Mouse (Mus musculus): Measurements from ENCODE around the gene Padi6. TPM values are rescaled to one million over a fixed set of nuclear protein-coding genes. Genes with fewer than 3 reads are reported as not detected.

Padi6 gene
- not detected for total RNA-seq (2021)

DNA sequence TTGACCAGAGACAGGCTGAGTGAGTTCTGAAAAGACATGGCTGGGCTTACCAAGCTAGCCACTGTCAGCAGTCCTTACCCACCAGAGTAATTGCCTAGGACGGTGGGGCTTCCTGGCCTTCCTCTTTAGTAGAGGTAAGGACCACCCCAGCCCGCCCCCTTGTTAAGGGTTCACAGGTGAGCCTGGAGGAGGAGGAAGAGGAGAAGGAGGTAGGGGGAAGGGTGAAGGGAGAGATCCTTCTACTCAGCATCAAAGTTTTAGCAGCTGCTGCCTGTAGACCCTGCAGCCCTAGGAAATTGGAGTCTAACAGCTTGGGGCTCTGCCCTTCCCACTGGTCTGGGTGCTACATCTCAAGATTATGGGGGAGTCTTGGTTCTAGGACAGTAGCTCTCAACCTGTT, at the start of gene Padi6:
Padi6 (minus strand) TSS at position 101 of the 400 bp plus-strand sequence.
- no peak for DNase-seq

DNA sequence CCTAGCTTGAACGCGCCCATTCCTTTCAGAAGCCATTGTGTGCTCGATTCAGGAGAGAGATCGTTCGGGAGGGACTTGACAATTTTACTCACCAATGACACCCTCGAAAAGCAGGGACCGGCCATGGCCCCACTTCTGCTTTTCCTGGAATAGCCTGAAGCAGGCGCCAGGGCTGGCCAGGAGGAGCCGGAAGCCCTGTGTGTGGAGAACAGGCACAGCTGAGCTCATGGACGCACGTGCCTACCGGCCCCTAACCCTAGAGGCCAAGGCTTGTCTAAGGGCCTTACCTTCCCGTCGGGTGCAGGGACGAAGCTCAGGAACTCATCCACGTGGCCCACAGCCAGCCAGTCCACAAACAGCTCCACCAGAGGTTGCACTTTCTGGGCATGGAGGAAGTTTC, 48.6 kb upstream of the Padi6 start:
- DNase-seq, result no peak

DNA sequence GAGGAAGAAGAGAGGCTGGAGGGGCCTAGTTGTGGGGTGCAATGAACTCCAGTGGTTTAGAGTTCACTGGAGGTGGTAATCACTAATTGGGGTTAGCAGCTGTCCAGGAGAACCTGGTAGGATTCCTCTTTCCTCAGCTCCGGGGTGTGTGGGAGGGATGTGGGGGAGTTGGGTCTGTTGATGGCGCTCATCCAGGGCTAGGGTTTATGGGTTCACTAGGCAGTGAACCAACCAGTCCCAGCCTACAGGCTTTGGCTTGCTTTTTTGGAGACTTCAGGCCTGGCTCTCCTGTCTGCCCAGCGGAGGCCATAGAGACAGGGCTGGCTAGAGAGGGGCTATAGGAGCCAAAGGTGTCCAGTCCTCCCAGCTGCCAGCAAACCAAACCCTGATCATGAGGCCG, 47.5 kb upstream of the Padi6 start:
- no peak for DNase-seq

DNA sequence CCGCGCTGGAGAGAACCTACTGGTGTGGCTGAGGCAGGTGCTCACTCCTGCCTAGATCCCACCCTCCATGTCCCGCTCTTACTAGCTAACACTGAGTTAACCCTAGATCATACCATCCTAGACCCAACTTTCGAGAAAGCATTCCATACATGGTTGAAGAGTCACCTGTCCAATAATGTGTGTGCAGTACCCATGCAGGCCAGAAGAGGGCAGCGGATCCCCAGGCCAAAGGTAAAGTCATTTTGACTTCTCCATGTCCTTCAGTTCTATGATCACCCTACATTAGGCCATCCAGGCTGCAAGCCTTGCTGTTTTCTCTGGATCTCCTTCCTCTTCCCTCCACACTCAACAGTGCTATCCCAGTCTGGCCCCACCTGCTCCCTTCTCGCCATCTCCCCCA, 46.5 kb upstream of the Padi6 start:
- DNase-seq, result peak; percentile 86

DNA sequence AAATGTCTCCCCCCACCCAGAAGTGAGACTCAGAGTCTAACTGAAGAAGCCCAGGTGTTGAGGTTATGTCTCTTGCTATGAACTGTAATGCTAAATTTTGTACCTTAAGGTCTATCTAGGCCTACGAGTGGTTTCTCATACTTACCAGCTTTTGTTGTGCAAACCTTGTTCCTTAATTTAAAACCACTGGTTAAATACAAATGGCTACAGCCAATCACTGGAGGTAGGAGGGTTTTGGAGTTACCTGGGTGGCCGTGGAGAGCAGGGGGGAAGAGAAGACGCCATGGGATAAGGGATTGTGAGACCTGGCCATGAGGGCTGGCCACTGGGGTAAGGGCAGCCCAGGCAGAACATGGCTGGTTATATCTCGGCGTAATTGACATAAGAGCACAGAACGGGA, 45.8 kb upstream of the Padi6 start:
- DNase-seq, result no peak

DNA sequence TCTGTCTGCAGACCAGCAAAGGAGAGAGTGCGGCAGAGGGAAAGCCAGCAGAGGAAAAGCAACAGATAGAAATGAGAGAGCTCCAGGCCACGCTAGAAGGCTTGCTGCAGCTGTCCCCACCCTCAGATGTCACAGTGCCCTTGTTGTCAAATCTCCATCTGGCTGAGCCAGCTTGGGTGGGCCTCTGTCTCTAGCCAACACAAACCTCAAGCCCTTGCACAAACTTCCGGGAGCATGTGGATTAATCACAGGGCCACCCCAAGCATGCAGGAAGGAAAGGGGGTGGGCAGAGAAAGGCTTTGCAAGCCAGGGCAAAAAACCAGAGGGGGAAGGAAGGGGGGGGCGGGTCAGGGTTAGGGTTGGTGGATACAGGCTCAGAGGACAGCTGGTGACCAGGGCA, 45.0 kb upstream of the Padi6 start:
- peak; percentile 43 for DNase-seq

DNA sequence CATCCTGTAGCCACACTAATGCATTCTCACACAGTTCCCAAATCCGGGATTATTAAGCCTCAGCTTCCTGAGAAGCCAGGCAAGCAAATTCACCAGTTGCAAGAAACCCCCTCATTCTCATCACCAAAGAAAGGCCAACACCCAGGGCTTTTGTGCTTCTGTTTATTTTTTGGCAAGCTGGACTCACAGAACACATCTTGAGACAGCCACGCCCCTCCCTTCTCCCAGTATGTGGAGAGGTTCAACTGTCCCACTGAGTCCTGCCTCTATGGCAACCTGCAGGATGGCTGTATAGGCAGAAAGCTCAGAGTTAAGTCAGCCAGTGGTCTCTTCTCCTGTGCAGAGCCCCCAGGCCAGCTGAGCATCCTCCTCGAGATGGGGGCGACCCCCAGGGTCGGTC, 42.8 kb upstream of the Padi6 start:
- no peak for DNase-seq

DNA sequence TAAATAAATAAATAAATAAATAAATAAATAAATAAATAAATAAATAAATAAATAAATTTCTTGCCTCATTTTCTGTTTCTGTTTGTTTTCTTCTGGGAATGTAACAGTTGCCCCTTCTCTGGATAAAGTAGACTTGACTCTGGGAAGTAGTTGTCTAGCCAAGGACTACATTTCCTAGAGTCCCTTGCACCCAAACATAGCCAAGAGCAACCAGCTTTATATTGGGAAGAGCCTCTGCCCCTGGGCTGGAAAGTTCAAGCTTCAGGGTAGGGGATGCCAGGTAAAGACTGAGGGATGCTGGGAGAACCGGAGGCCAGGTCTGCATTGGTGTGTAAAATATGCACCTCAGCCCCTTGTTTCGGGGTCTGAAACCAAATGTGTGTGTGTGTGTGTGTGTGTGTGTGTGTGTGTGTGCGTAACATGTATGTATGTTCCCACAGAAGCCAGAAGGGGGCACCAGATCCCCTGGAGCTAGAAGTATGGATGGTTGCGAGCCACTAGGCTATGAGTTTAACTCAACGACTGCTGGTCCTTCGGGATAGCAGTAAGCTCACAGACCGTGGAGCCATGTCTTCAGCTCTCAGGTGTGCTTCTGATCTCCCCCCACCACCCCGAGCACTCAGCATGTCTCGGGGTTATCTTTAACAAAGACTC, 42.0 kb upstream of the Padi6 start:
- no peak for DNase-seq

DNA sequence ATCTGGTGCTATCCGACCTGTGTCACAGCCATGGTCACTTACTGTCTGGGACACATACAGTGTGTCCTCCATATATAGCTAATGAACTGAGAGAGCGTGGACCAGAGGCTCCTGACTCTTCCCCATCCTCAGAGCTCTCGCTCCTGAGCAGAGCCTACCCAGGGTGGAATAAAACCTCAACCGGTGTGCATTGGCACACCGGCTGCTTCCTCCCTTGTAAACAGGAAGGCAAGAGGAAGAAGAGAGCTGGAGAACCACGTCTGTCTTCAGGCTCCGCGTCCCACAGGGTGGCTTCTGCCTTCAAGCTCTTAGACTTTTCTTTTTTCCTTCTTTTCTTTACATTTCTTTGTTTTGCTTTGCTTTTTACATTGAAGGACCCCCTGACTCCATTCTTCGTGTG, 40.4 kb upstream of the Padi6 start:
- DNase-seq, result no peak

DNA sequence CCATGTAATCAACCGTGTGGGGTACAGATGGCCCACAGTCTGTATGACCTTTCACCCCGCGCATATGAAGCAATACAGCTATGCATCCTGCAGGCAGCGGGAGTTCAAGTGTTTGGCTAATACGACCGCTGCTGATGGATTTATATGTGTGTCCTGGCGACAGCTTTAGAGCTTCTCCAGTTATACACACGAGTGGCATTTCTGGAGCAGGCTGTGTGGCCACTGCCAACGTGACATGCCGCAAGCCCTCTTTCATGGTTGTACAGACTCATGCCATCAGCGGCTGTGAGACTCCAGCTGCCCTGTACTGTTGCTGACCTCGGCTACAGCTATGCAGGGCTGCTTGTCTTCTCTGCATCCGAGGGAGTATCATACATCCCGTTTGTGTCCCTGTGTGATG, 38.1 kb upstream of the Padi6 start:
- DNase-seq, result no peak

DNA sequence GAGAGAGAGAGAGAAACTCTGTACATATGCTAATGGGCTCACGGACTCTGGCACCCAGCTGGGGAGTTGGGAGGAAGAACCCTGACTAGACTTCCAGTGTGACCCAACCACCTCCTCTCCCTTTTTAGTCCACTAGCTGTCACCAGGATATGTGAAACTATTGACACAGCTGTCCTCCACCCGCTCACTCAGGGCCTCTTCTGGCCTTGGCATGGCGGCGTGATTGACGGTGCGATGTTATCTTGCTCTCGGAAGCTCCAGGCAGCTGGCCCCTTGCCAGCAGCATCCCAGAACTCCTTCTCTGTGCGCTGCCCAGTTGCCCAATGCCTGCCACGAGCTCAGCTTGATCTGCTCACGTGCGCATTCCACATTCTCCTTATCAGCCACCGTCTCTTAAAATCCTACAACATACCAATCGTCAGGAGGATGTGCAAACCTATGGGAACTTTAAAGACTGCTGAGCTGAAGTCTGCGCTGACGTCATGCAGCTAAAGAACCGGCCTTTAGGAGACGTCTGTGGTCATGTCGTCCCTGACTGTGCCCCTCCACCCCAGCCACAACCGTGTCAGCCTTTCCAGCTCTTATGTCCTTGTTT, 37.5 kb upstream of the Padi6 start:
- DNase-seq, result peak; percentile 53

DNA sequence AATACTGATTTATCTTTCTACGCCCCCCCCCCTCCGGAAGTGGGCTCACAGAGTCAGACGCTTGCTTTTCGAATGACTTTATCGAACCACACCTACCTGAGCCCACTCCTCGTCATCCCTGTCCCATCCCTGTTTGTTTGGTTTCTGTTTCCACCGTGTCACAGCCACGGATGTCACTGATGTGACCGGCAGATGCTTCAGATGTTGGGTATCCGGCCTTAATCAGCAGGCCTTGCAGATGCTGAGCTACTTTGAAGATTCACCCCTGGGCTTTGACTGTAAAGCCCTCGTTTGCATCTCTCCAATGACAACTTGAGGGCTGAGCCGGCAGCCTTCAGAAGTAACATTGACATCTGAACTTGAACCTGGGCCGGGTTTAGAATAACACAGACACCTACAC, 34.2 kb upstream of the Padi6 start:
- DNase-seq, result no peak

DNA sequence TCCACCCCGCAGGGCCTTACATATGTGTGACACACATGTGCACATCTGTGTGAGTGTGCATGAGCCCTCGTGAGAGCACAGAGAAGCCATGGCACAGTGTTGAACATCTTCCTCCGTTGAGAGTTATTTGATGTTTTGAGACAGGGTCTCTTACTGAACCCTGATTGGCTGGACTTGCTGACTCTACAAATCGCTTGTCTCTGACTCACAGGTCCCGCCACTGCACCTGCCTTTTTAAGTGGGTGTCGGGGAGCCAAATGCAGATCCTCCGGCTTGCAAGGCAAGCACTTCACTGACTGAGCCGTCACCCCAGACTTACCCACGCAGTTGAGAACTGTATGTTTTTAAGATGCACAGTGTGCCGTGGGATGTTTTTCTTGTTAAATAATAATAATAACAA, 33.4 kb upstream of the Padi6 start:
- no peak for DNase-seq

DNA sequence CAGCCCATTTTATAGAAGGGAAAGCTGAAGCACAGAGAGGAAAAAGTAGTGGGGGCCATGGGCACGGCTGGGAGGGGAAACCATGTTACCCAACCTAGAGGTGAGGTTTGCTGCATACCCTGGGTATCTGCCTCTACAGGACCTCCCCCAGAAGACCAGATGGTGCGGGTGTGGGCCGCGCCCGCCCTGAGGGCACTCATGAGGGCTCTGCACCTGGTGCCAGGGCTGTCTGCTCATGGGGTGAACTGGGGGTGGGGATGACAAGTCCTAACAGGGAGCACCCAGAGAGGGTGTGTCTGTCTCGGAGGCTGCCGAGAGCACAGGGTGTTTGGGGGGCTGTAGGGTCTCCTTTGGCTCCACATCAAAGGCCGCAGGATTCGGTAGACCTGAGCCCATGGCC, 32.5 kb upstream of the Padi6 start:
- DNase-seq, result no peak

DNA sequence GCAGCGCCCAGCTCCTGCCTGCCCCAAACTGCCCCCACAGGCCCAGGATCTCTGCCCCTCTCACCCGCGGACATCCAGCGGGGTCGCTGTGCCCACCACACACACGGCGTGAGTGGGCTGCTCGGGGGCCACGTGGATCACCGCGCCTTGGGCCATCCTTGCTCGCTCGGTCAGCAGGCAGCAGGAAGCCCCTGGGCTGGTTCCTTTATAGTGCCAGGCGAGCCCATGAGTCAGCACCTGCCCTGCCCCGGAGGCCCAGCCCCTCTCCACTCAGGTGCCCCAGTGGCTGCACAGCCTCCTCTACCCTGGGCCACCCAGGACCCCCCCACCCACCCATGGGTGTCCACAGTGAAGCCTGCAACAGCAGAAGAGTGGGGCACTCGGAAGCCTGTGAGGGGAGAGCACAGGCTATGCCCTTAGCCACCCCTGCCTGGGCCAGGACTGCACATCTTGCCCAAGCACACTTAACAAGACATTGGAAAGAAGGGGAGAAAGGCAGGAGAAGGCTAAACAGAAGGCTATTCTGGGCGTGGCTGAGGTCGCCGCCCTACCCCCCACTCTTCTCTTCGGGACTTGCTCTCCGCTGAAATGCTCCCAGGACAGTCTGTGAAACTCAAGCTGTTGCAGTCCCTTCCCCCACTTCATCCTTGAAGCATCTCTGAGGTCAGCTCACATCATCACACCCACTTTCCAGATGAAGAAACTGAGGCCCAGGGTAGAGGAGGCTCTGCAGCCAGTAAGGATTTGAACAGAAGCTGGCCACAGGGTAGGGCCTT, 31.8 kb upstream of the Padi6 start, which contains the start of gene Padi4:
Padi4 (minus strand) TSS at position 212 of the 776 bp plus-strand sequence.
- no peak for DNase-seq

DNA sequence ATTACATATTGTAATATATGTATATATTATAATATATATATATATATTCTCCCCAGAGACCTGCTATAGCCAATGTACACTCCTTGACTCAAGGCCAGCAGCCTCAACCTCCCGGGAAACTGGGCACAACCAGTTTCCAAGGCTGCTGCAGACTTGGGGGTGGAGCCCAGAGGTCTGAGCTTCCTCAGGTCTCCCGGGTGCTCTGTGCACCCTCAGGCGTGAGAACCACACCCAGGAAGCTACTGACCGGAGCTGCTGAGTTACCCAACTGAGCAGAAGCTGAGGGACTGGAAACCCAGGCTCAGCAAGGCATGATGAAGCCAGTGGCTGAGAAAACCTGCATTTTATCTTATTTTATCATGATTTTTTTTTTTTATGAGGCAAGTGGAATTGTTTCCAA, 28.6 kb upstream of the Padi6 start:
- DNase-seq, result no peak

DNA sequence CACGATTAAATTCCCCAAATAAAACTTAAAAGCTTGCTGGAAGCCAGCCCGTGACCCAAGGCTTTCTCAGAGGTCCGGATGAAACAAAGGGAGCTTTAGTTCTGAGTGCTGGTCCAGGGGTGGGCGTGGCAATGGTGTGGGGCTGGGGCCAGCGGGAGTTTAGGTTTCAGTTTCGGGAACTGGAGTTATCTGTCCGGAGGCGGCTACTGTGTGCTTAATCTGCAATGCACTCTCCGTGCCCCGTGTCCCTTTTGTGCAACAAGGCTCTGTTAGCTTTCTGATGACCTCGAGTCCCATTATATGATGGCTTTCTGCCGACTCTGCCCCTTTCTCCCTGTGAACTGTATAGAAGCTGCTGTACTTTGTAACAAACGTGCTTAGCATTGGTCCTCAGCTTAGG, 28.0 kb upstream of the Padi6 start:
- peak; percentile 74 for DNase-seq

DNA sequence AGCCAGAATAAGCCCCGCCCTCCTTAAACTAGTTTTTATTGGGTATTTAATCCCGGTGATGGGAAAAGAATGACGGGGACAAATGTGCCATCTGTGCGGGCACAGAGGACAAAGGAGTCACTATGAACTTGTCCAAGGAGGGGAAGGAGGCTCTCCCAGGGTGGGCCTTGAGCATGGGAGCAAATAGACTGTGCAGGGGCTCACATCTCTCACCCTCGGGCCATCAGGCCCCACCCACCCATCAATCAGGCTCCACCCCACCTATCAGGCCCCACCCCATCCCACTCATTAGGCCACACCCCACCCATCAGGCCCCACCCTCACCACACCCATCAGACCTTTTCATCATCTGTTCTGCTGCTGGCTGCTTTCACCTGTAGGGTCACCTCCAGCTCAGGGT, 26.5 kb upstream of the Padi6 start:
- no peak for DNase-seq

DNA sequence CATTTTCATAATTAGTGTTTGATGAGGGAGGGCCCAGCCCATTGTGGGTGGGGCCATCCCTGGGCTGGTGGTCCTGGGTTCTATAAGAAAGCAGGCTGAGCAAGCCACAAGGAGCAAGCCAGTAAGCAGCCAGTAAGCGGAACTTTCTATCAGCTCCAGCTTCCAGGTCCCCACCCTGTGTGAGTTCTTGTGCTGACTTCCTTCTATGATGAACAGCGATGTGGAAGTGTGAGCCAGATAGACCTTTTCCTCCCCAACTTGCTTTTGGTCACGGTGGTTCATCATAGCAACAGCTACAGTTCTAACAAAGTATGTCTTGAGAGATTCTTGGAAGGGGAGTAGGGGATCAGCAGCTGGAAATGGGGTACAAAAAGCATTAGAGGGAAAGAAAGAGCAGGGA, 23.5 kb upstream of the Padi6 start:
- DNase-seq, result no peak

DNA sequence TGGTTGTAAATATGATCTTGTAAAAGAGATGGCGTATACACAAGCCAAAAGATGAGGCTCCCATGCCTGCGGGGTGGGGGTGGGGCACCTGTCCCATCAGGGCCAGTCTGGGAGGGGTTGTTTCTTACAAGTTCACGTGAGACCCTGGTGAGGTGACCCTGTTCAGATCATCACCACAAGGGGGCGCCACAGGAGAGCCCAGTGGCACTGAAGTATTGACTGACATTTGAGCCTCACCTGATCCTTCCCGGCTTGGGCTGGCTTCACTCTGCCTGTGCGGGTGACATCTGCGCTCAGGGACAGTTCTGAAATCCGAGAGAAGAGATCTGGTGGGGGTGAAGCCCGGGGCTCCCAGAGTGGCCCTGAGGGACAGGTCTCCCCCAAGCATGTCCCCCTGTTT, 20.7 kb upstream of the Padi6 start:
- peak; percentile 68 for DNase-seq

DNA sequence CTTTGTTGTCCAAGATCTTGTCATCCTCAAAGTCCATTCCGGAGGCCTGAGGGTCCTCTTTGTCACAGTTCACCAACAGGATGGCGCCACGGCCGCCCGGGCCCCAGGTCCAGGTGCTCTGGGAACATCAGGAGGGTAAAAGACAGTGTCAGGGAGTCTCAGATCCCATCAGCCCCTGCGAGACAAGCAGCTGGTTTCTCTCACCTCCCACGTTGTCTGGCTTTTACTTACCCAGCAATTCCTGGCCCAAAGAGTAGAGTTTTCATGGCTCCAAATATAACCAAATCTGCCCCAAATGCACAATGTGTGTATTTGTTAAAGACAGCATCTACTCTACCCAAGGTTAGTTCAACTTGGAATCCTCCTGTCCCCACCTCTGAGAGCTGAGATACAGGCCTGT, 19.2 kb upstream of the Padi6 start:
- no peak for DNase-seq

DNA sequence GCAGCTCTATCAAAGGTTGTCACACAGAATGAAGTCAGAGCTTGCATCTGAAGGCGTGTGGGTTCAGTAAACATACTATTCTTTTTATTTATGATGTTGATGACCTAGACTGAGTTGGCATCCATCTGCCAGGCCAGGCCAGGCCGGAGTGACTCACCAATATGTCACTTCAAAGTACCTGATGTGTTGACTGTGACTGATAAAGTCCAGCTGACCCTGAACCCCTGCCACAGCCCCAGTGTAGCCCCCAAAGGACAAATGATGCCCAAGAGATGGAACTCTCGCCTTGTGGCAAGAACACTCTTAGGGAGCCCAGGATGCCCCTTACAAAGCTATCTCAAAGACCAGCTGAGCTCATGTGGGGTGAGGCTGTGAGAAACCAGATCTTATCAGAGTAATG, 13.4 kb upstream of the Padi6 start:
- DNase-seq, result no peak

DNA sequence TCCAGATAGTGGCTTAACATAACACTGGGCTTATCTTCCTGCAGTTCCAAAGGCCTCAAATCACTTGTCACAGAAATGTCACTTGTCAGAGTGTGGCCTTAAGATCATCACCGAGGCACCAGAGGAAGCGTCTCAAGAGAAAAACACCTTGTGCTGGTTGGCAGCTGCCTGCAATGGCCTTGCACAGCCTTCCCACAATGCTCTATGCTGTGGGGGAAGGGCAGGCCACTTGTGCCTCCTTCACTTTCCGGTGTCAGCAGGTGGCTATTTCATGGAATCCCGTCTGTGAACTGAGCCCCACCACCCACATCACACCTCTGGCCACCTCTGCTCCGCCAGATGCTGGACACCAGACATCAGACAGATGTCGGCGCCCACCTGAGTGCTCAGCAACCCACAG, 10.9 kb upstream of the Padi6 start:
- DNase-seq, result no peak

DNA sequence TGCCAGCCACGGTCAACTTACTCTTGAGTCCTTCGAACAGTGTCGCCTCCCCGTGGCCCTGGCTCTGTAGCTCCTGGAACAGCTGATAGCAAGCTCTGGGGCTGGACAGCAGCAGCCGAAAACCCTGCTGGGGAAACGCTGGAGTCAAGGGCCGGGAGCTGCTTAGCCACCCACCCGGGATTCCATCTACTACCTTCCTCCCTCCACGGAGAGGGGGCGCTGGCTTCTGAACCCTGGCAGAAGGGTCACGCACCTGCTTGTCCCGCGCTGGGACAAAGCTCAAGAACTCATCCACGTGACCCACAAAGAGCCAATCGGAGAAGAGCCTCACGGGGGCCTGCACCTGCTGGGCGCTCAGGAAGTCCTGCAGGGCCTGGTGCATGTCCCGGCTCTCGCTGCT, 7.9 kb upstream of the Padi6 start:
- peak; percentile 35 for DNase-seq
